Mouse (Mus musculus): ENCODE measurements at regions not wholly inside any gene's neighbourhood (a gene's known extent, or its start where the extent isn't known, plus 50 kb on each side); places are given as distances from the start of the nearest gene placed in this dataset.
A peak's percentile ranks its signal among the peaks of the same experiment; 100 is the strongest.

DNA sequence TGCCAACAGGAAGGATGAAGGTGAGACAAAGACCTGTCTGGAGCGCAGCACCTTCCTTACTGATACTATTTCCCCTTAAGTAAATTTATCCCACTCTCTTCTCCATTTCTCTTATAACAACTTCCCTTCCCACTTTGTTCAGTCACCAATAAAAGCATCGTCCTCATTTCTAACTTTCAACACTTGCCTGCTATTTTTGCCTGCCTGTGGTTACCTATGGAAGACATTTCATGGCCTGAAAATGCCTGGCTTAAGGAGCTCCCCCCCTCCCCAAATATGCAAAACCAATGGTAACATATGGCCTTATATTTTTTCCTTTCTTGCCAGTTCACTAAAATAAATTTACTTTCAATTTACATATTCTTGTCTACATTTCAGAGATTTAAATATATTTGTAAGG lies 271.0 kb upstream of the Cxxc4 start:
- Histone ChIP-seq H3K36me3 (no peaks in the 10 kb centered on the region), H3K27ac (no peak overlapping the region), H3K27me3 (no peaks in the 10 kb centered on the region), H3K9ac (no peak overlapping the region), H3K4me1 (no peaks in the 10 kb centered on the region), H3K9me3 (no peaks in the 10 kb centered on the region), H3K4me2 (replicated peaks) (no peak overlapping the region), H3K4me3 (no peak overlapping the region)
- ATAC-seq (ENCODE audit: low FRiP score, low read depth): no peak
- WGBS: 78% methylated on average over 2 of the region's 2 CpGs

DNA sequence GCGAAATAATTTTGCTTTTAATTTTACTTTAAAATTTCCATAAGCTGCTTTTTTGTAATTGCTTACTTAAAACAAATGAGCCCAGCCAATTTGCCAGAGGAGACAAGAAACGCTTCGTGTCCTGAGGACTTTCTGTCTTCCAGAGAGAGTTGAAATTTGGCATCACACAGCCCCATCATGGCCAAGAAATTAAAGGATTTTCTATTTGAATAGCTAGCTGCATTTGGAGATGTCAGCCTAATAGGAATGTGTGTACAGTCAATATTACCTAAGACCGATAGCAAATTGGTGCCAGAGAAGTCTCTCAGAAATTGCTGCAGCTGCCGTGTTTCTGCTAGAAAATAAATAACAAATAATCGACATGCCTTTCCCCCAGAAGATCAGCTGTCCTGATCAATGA lies 268.1 kb upstream of the Cxxc4 start:
- H3K9me3 ChIP-seq: no peaks in the 10 kb centered on the region
- H3K9ac ChIP-seq: no peak overlapping the region
- ATAC-seq (ENCODE audit: low FRiP score, low read depth): no peak
- no peak overlapping the region for H3K4me2 ChIP-seq (replicated peaks)
- H3K36me3 ChIP-seq: no peaks in the 10 kb centered on the region
- no peaks in the 10 kb centered on the region for H3K27me3 ChIP-seq
- WGBS: 83% methylated on average over 6 of the region's 6 CpGs
- H3K4me3 ChIP-seq: no peak overlapping the region
- H3K4me1 ChIP-seq: no peaks in the 10 kb centered on the region
- no peak overlapping the region for H3K27ac ChIP-seq

DNA sequence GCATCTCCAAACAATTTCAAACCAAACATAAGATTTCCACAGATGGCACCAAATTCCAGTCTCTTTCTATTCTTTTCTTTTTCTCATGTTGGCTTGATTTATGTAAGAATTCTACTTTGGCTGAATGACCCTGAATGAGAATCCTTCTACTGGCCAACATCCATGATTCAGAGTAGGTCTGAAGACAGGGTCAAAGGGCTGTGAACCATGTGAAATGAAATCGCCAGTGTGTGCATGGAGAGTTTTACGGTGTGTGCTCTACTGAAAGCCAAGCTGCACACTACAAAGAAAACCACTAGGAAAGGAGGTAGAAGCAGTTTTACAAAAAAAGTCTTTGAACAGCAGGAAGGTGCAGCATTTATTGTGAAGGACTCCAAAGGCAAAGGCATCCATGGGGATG lies 263.5 kb upstream of the Cxxc4 start:
- H3K4me2 ChIP-seq (replicated peaks): no peak overlapping the region
- no peak overlapping the region for H3K4me3 ChIP-seq
- H3K9me3 ChIP-seq: no peaks in the 10 kb centered on the region
- WGBS: 64% methylated on average over 2 of the region's 2 CpGs
- H3K4me1 ChIP-seq: no peaks in the 10 kb centered on the region
- ATAC-seq (ENCODE audit: low FRiP score, low read depth): no peak
- no peaks in the 10 kb centered on the region for H3K27me3 ChIP-seq
- H3K9ac ChIP-seq: no peak overlapping the region
- H3K36me3 ChIP-seq: no peaks in the 10 kb centered on the region
- no peak overlapping the region for H3K27ac ChIP-seq

GRCm38 (mm10) chr3:133987681-133988080 lies 248.6 kb upstream of the Cxxc4 start:
- no peaks in the 10 kb centered on the region for H3K36me3 ChIP-seq
- no peaks in the 10 kb centered on the region for H3K27me3 ChIP-seq
- no peak for ATAC-seq (ENCODE audit: low FRiP score, low read depth)
- peaks cover 5% of the 10 kb centered on the region; the same call in 1 of the 2 replicates for H3K9me3 ChIP-seq
- no peak overlapping the region for H3K9ac ChIP-seq
- H3K4me3 ChIP-seq: no peak overlapping the region
- no peak overlapping the region for H3K27ac ChIP-seq
- WGBS: 67% methylated on average over 2 of the region's 2 CpGs
- H3K4me2 ChIP-seq (replicated peaks): no peak overlapping the region
- H3K4me1 ChIP-seq: no peaks in the 10 kb centered on the region

GRCm38 (mm10) chr3:133993971-133994370 lies 242.3 kb upstream of the Cxxc4 start:
- Histone ChIP-seq H3K9me3 (no peaks in the 10 kb centered on the region), H3K9ac (no peak overlapping the region), H3K4me2 (replicated peaks) (no peak overlapping the region), H3K27me3 (no peaks in the 10 kb centered on the region), H3K4me1 (no peaks in the 10 kb centered on the region), H3K4me3 (no peak overlapping the region), H3K27ac (no peak overlapping the region), H3K36me3 (no peaks in the 10 kb centered on the region)
- 71% methylated on average over 2 of the region's 2 CpGs for WGBS
- ATAC-seq (ENCODE audit: low FRiP score, low read depth): peak; percentile 40; the same call in 1 of the 2 replicates

DNA sequence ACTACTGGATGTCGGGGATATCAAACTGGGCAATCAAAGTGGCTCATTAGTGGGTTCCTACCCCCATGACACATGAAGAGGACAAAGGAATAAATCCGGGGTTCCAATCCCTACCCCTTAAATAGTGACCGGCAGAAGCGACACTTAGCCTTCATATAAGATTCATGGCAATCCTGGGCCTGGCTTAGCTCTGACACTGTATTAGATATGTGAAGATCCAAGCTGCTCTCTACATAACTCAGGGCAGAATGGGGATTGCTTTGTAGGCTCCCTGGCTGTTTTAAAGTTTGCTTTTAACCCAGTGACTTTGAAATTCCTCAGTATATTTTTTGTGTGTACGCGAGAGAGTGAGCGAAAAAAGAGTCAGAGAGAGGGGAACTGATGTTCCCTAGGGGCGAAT lies 236.3 kb upstream of the Cxxc4 start:
- no peaks in the 10 kb centered on the region for H3K36me3 ChIP-seq
- WGBS: 73% methylated on average over 8 of the region's 8 CpGs
- H3K4me2 ChIP-seq (replicated peaks): no peak overlapping the region
- no peaks in the 10 kb centered on the region for H3K27me3 ChIP-seq
- no peaks in the 10 kb centered on the region for H3K9me3 ChIP-seq
- no peak overlapping the region for H3K4me3 ChIP-seq
- 0 out of 2 replicates have a peak, but pooled peaks cover 5% of the 10 kb centered on the region for H3K4me1 ChIP-seq
- ATAC-seq (ENCODE audit: low FRiP score, low read depth): no peak
- no peak overlapping the region for H3K9ac ChIP-seq
- no peak overlapping the region for H3K27ac ChIP-seq

GRCm38 (mm10) chr3:134000595-134000994 lies 235.7 kb upstream of the Cxxc4 start:
- no peak overlapping the region for H3K27ac ChIP-seq
- 0 out of 2 replicates have a peak, but pooled peaks cover 5% of the 10 kb centered on the region for H3K4me1 ChIP-seq
- H3K4me3 ChIP-seq: no peak overlapping the region
- no peaks in the 10 kb centered on the region for H3K9me3 ChIP-seq
- no peaks in the 10 kb centered on the region for H3K36me3 ChIP-seq
- H3K9ac ChIP-seq: no peak overlapping the region
- H3K27me3 ChIP-seq: no peaks in the 10 kb centered on the region
- ATAC-seq (ENCODE audit: low FRiP score, low read depth): no peak
- WGBS: 43% methylated on average over 1 of the region's 1 CpGs
- no peak overlapping the region for H3K4me2 ChIP-seq (replicated peaks)

DNA sequence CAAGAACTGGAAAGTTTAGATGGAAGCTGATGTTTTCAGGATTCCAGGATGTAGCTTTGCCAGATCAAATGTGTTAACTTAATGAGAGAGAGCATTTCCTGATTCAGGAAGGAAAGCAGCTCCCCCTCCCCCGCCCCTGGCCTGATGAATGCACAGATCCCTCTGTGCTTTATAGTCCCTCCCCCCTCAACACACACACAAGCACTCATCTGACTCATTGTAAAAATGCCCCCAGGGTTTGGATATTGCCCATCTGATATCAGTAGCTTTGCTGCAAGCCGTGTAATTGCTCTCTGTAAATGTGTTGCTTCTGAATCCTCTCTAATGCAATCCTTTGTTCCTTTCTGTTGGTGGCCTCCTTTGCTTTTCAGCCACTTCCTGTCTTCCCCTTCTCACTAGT lies 221.5 kb upstream of the Cxxc4 start:
- no peak overlapping the region for H3K27ac ChIP-seq
- ATAC-seq (ENCODE audit: low FRiP score, low read depth): no peak
- H3K4me2 ChIP-seq (replicated peaks): no peak overlapping the region
- no peaks in the 10 kb centered on the region for H3K27me3 ChIP-seq
- H3K36me3 ChIP-seq: no peaks in the 10 kb centered on the region
- H3K4me1 ChIP-seq: peaks cover 4% of the 10 kb centered on the region; the same call in 1 of the 2 replicates
- no peak overlapping the region for H3K4me3 ChIP-seq
- no peak overlapping the region for H3K9ac ChIP-seq
- WGBS: 46% methylated on average over 2 of the region's 2 CpGs
- H3K9me3 ChIP-seq: no peaks in the 10 kb centered on the region

DNA sequence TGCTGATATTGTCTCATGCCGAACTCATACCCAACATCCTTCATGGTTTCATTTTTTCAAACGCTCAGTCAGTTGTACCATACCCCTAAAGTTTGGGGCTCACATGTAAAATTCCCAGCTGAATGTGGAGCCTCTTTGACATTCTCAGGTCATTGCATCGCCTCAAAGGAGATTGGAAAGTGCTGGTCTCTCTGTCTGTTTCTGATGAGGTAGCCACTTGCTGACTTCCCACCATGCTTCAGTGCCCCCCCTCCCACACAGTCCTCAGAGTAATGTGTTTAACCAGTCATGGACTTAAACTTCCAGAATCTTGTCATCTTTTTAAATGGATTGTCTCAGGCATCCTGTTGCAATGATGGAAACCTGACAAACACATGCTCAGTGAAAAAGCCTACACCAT lies 220.9 kb upstream of the Cxxc4 start:
- Histone ChIP-seq H3K4me1 (peaks cover 4% of the 10 kb centered on the region; the same call in 1 of the 2 replicates), H3K4me3 (no peak overlapping the region), H3K36me3 (no peaks in the 10 kb centered on the region), H3K4me2 (replicated peaks) (no peak overlapping the region), H3K27me3 (no peaks in the 10 kb centered on the region), H3K9ac (no peak overlapping the region), H3K27ac (no peak overlapping the region), H3K9me3 (no peaks in the 10 kb centered on the region)
- ATAC-seq (ENCODE audit: low FRiP score, low read depth): no peak
- WGBS: 83% methylated on average over 3 of the region's 3 CpGs

- H3K4me2 ChIP-seq (replicated peaks): no peak overlapping the region
- no peak for ATAC-seq (ENCODE audit: low FRiP score, low read depth)
- no peaks in the 10 kb centered on the region for H3K27me3 ChIP-seq
- 55% methylated on average over 5 of the region's 5 CpGs for WGBS
- no peaks in the 10 kb centered on the region for H3K9me3 ChIP-seq
- no peak overlapping the region for H3K4me3 ChIP-seq
- no peak overlapping the region for H3K27ac ChIP-seq
- no peaks in the 10 kb centered on the region for H3K4me1 ChIP-seq
- H3K36me3 ChIP-seq: no peaks in the 10 kb centered on the region
- no peak overlapping the region for H3K9ac ChIP-seq
Measured at GRCm38 (mm10) chr3:134033862-134034261, 202.4 kb upstream of the Cxxc4 start.

- Histone ChIP-seq H3K27ac (no peak overlapping the region), H3K9ac (no peak overlapping the region), H3K4me3 (no peak overlapping the region), H3K27me3 (no peaks in the 10 kb centered on the region), H3K9me3 (no peaks in the 10 kb centered on the region), H3K4me2 (replicated peaks) (no peak overlapping the region), H3K4me1 (no peaks in the 10 kb centered on the region), H3K36me3 (no peaks in the 10 kb centered on the region)
- WGBS: 92% methylated on average over 6 of the region's 6 CpGs
- ATAC-seq (ENCODE audit: low FRiP score, low read depth): no peak
Measured at GRCm38 (mm10) chr3:134036310-134036934, 199.9 kb upstream of the Cxxc4 start.

GRCm38 (mm10) chr3:134050649-134051048 lies 185.6 kb upstream of the Cxxc4 start:
- Histone ChIP-seq H3K4me1 (no peaks in the 10 kb centered on the region), H3K36me3 (no peaks in the 10 kb centered on the region), H3K9ac (no peak overlapping the region), H3K27ac (no peak overlapping the region), H3K27me3 (no peaks in the 10 kb centered on the region), H3K9me3 (no peaks in the 10 kb centered on the region), H3K4me3 (no peak overlapping the region), H3K4me2 (replicated peaks) (no peak overlapping the region)
- ATAC-seq (ENCODE audit: low FRiP score, low read depth): no peak

DNA sequence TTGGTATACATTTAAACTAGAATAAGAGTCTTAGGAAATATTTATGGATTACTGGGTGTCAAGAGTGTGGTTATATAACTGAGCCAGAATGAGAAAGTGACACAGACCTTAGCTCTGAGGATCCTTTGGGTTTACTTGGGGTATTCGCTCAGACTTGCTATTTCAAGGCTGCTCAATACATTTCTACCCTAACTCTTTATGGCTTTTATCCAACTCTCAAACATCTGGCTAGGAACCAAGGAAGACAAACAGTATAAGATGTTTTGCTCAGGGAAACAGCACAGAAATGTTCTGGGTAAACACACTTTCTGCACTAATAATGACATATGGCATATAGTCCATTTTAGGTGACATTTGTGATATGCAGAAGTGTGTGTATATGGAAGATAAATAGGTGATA lies 153.8 kb upstream of the Cxxc4 start:
- no peak overlapping the region for H3K9ac ChIP-seq
- no peak overlapping the region for H3K27ac ChIP-seq
- H3K9me3 ChIP-seq: 0 out of 2 replicates have a peak, but pooled peaks cover 6% of the 10 kb centered on the region
- H3K4me2 ChIP-seq (replicated peaks): no peak overlapping the region
- H3K4me3 ChIP-seq: no peak overlapping the region
- H3K27me3 ChIP-seq: no peaks in the 10 kb centered on the region
- no peaks in the 10 kb centered on the region for H3K4me1 ChIP-seq
- H3K36me3 ChIP-seq: no peaks in the 10 kb centered on the region
- ATAC-seq (ENCODE audit: low FRiP score, low read depth): no peak
- WGBS: 83% methylated on average over 1 of the region's 1 CpGs
